Mouse (Mus musculus) brown adipose tissue, adult 24 weeks (tissue): ENCODE results near the gene Dexi. TPM values are rescaled to one million over a fixed set of nuclear protein-coding genes. Genes with fewer than 3 reads are reported as not detected.

Experiments used
- H3K27ac ChIP-seq: fragments of 200-500 bp; replicated peaks from 2 replicates; pipeline ENCODE4 v1.5.1; 2012; ENCODE audit warnings: low read depth, mild to moderate bottlenecking, low read length
- H3K4me1 ChIP-seq: fragments of 200-500 bp; 2 replicates; pipeline ENCODE4 v1.6.1; 2012; ENCODE audit warnings: low read length, mixed read lengths; ENCODE audit not compliant: control insufficient read depth, insufficient read depth, insufficient read length
- H3K4me3 ChIP-seq: fragments of 200-500 bp; 2 replicates; pipeline ENCODE4 v1.5.1; 2012; ENCODE audit warnings: low read depth, mild to moderate bottlenecking, low read length, moderate library complexity; ENCODE audit not compliant: insufficient read depth
- polyA plus RNA-seq: library from polyadenylated mRNA; stranded (reverse); fragments of >200 nt; gene quantifications from 2 replicates; pipeline ENCODE4 v1.2.4, GENCODE M21; 2012; ENCODE audit not compliant: missing spikeins, insufficient read depth, insufficient read length

The Dexi gene
- polyA plus RNA-seq, result 12.4 and 13.4 TPM in 2 replicates

- Histone ChIP-seq H3K4me3 (peak within 1 kb of the TSS; percentile 72), H3K4me1 (peaks cover 10% of the 10 kb centered on the region), H3K27ac (no peak within 1 kb of the TSS)
Measured at GRCm38 (mm10) chr16:10542698-10543365, at the start of gene Dexi. Gene Dexi, minus strand, starts transcription at chr16:10543054.

GRCm38 (mm10) chr16:10586546-10586945 lies 43.7 kb upstream of the Dexi start:
- no peak overlapping the region for H3K27ac ChIP-seq
- H3K4me1 ChIP-seq, result no peaks in the 10 kb centered on the region
- H3K4me3 ChIP-seq, result no peak overlapping the region

DNA sequence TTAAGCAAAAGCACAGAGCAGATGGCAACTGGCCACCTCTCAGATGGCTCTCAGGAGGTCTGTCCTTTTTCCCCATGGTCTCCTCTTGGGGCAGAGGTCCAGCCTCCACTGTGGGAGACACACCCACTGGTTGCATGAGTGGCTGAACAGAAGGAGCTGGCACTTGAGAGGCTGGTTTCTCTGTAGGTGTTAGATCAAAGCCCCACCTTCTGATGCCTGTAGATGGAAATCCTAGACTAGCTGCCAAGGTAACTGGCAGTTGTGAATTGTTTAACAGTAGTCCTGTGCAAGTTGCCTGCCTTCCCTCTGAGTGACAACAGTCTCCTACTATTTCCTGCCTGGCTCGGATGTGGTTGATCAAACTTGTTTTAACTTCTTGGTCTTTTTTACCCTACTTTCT lies 42.3 kb upstream of the Dexi start:
- H3K4me1 ChIP-seq, result no peaks in the 10 kb centered on the region
- no peak overlapping the region for H3K4me3 ChIP-seq
- H3K27ac ChIP-seq, result no peak overlapping the region

DNA sequence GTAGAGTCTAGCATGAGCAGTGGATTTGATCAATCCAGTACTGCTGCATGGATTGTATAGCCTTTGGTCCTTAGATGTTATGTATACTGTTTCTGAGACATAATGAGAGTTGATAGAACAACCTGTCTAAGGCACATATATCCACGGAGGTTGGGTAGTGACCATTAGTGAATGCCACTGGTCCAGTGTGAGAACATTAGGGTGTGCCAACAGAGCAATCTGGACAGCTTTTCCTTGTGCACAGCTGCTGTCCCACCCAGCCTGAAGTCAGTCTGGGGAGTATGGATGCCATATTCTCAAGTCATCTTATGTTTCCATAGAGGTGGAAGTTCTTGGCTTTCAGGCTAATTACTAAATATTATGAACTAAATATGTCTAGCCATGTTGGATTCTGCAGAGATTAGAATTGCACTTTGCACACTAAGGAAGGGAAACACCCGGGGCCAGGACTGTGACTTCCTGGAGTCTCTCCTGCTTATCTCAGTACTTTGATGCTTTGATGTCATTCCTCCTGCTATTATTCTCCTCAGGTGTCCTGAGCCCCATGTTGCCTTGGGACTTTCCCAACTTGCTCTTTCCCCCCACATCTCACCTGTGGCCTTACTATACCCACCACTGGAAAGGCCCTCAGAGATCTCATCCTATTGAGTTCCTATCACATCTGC lies 38.5 kb upstream of the Dexi start:
- Histone ChIP-seq H3K4me1 (peaks cover 16% of the 10 kb centered on the region), H3K4me3 (no peak overlapping the region), H3K27ac (no peak overlapping the region)

DNA sequence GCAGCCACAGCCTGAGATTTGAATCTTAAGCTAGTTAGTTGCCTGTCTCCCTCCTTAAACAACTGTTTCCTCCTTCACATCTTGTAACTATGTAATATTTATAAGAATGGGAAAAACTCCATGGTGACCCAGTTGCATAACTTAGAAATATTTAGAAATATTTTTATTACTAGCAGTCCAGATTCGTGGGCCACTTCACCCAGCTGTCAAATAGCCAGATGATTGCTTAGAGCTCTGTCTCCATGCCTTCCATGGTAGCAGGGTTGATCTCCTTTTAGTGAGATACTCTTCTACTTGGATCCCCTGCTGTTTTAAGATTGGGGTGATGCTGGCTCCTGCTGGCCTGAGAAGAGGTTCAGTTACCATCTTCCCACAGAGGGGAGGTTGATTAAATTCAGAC lies 35.5 kb upstream of the Dexi start:
- Histone ChIP-seq H3K4me3 (no peak overlapping the region), H3K27ac (peak overlapping the region; percentile 75), H3K4me1 (peaks cover 26% of the 10 kb centered on the region)

DNA sequence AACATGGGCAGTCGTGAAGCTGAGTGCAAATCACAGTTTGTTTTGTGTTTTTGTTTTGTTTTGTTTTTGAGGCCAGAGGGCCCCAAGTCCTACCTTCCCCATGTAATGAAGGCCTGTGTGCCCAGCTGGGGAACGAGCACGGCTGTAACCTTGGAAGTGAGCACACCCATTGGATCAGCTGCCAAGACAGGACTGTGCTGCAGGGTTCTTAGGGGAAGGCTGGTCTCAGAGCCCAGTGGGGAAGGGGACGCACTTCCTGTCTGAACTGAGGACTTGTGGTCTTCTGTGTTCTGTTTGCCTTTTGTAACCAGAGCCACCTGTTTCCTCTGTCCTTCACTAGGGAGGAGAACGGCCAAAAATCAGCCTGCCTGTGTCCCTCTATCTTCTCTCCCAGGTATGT lies 34.7 kb upstream of the Dexi start:
- Histone ChIP-seq H3K4me1 (peaks cover 26% of the 10 kb centered on the region), H3K4me3 (no peak overlapping the region), H3K27ac (peak overlapping the region; percentile 59)

DNA sequence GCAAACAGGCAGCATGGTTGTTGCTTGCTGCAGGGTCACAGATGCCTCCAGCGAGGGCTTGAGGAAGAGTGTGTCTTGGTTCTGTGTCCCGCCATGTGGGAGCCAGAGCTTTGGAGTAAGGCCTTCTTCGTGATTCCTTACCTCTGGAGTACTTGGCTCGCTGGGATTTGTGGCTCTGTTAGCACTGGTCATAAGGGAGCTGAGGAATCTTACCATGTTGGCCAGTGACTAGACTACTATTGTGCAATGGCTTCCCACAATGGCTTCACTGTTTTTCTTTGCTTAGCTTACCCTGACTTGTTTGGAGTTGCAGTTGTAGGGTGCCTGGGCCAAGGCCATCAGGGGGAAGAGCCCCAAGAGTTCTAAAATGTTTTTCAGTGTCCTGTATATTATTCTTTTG lies 33.1 kb upstream of the Dexi start:
- H3K27ac ChIP-seq, result peak overlapping the region; percentile 59
- H3K4me3 ChIP-seq, result no peak overlapping the region
- peaks cover 26% of the 10 kb centered on the region for H3K4me1 ChIP-seq

GRCm38 (mm10) chr16:10574936-10575335 lies 32.1 kb upstream of the Dexi start:
- Histone ChIP-seq H3K27ac (peak overlapping the region; percentile 43), H3K4me3 (no peak overlapping the region)

GRCm38 (mm10) chr16:10571820-10572219 lies 29.0 kb upstream of the Dexi start:
- Histone ChIP-seq H3K4me3 (no peak overlapping the region), H3K4me1 (peaks cover 15% of the 10 kb centered on the region), H3K27ac (no peak overlapping the region)

More at GRCm38 (mm10) chr16:10574936-10575335, 32.1 kb upstream of the Dexi start:
- H3K4me1 ChIP-seq, result peaks cover 26% of the 10 kb centered on the region

DNA sequence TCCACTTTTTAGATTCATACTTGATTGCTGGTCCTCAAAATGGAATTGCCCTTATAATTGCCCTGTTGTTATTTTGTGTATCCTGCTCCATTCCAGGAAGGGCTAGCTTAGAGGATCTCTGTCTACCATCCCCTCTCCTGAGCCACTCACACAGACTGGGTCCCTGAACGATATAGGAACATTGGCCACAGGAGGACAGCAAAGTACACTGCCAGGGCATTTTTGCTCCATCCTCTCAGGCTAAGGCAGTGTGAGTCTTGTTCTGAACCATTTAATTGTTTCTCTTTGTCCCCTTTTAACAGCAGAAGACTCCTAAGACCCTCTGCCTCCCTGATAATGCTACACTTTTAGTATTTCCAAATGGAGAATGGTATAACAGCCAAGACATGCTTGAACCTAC lies 27.9 kb upstream of the Dexi start:
- no peak overlapping the region for H3K4me3 ChIP-seq
- peaks cover 6% of the 10 kb centered on the region for H3K4me1 ChIP-seq
- H3K27ac ChIP-seq, result no peak overlapping the region

- no peak overlapping the region for H3K27ac ChIP-seq
- no peak overlapping the region for H3K4me3 ChIP-seq
- peaks cover 3% of the 10 kb centered on the region; the same call in 1 of the 2 replicates for H3K4me1 ChIP-seq
Measured at GRCm38 (mm10) chr16:10569809-10570395, 27.0 kb upstream of the Dexi start.

DNA sequence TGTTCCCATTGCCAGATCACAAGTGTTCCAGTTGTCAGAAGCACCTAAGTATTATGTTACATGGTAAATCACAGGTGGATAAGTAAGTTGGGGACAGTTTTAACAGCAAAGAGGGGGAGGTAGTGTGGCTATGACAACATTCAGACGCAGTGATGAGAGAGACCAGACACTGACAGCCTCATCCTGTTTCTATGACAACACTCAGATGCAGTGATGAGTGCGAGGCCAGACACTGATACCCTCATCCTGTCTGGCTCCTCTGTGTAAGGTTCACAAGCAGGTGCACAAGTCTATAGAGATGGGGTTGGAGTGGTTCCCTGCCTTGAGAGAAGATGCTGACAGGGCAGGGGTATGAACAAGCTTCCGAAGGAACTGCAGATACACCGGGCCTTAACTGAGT lies 24.3 kb upstream of the Dexi start:
- Histone ChIP-seq H3K4me1 (no peaks in the 10 kb centered on the region), H3K27ac (no peak overlapping the region), H3K4me3 (no peak overlapping the region)

GRCm38 (mm10) chr16:10565278-10565885 lies 22.5 kb upstream of the Dexi start:
- H3K4me3 ChIP-seq, result no peak overlapping the region
- H3K27ac ChIP-seq, result no peak overlapping the region
- H3K4me1 ChIP-seq, result no peaks in the 10 kb centered on the region

GRCm38 (mm10) chr16:10559991-10560390 lies 17.1 kb upstream of the Dexi start:
- H3K27ac ChIP-seq, result no peak overlapping the region
- no peak overlapping the region for H3K4me3 ChIP-seq
- peaks cover 11% of the 10 kb centered on the region; the same call in 1 of the 2 replicates for H3K4me1 ChIP-seq

DNA sequence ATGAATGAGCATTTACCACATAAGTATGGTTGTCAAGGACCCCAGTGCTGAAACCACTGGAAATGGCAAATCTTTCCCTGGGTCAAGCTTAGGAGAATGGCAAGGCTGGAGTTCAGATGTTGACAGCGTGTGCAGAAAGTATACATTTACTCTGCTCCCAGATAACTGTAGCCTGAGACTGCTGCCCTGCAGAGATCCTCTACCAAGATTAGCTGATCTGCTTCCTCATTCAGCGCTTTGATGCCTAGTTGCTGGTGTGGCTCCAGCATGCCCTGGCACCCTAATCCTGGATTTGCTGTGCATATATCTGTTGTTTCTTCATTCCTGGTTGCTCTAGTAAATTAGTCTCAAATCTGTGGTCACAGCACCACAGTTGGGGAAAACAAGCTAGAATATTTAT lies 11.0 kb upstream of the Dexi start:
- H3K4me3 ChIP-seq, result no peak overlapping the region
- no peak overlapping the region for H3K27ac ChIP-seq
- H3K4me1 ChIP-seq, result peaks cover 17% of the 10 kb centered on the region; the same call in 1 of the 2 replicates
